Mouse (Mus musculus): Measurements from ENCODE around the gene Keap1. TPM values are rescaled to one million over a fixed set of nuclear protein-coding genes. Genes with fewer than 3 reads are reported as not detected.

Gene Keap1
- polyA plus RNA-seq, 1 experiment from 2014 or later: 68.2 TPM

GRCm38 (mm10) chr9:21239465-21239848 is 296 bp upstream of the Keap1 start:
- peaks cover 48% of the 10 kb centered on the region for H3K4me1 ChIP-seq (replicated peaks)
- no peaks in the 10 kb centered on the region; the same call in none of the 2 replicates for H3K36me3 ChIP-seq
- peak overlapping the region; percentile 96 for H3K9ac ChIP-seq
- WGBS: 36% methylated on average over 4 of the region's 4 CpGs
- peak overlapping the region; percentile 66 for H3K4me2 ChIP-seq
- ATAC-seq (ENCODE audit: low FRiP score, low read depth): no peak
- no peaks in the 10 kb centered on the region for H3K9me3 ChIP-seq
- peak overlapping the region; percentile 87; the same call in 1 of the 2 replicates for H3K27ac ChIP-seq (replicated peaks)
- peaks cover 23% of the 10 kb centered on the region for H3K27me3 ChIP-seq
- H3K4me3 ChIP-seq: peak overlapping the region; percentile 72

DNA sequence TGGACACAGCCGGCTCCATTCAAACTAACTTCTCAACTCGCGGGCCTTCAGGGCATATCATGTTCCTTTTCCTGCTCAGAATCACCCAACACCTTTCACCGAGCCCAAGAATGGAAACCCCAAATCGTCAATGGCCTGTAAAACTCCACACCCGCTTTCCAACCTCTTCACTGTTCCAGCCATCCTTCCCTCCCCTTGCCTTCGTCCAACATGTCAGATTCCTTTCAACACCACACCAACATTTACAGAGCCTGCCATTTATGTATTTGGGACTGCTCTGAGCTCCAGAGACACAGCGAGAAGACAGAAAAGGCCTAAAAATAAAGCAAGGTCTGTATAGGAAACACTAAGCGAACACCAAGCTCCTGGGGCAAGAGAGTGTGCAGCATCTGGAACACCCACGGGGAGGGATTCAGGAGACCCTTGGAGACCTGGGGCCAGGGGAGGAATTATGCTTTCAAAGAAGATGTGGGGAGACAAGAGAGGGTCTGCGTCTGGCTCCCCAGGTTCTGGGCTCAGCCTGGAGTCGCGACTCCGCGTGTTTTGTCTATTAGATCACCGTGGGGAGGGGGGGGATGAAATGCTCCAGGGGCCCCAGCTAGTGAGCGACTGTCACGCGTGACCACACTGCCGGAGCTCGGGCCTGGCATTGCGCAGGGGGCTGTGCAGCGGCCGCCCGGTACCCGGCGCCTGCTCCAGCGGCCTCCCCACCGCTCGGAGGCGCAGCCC is 993 bp downstream of the Keap1 start:
- no peak; the same call in 1 of the 2 replicates for ATAC-seq (ENCODE audit: low FRiP score, low read depth)
- H3K36me3 ChIP-seq: peaks cover 7% of the 10 kb centered on the region
- peak overlapping the region; percentile 87 for H3K27ac ChIP-seq (replicated peaks)
- no peaks in the 10 kb centered on the region for H3K9me3 ChIP-seq
- WGBS: 2% methylated on average over 31 of the region's 31 CpGs
- peak overlapping the region; percentile 72 for H3K4me3 ChIP-seq
- peaks cover 11% of the 10 kb centered on the region for H3K27me3 ChIP-seq
- H3K4me2 ChIP-seq: peak overlapping the region; percentile 66
- H3K9ac ChIP-seq: peak overlapping the region; percentile 96
- peaks cover 36% of the 10 kb centered on the region for H3K4me1 ChIP-seq (replicated peaks)

GRCm38 (mm10) chr9:21237368-21238003 is 1.7 kb downstream of the Keap1 start:
- Histone ChIP-seq H3K9me3 (no peaks in the 10 kb centered on the region), H3K4me2 (peak overlapping the region; percentile 66), H3K4me1 (replicated peaks) (peaks cover 36% of the 10 kb centered on the region), H3K4me3 (peak overlapping the region; percentile 72), H3K27ac (replicated peaks) (peak overlapping the region; percentile 87), H3K9ac (peak overlapping the region; percentile 96), H3K27me3 (peaks cover 5% of the 10 kb centered on the region; the same call in 1 of the 2 replicates), H3K36me3 (peaks cover 14% of the 10 kb centered on the region)
- WGBS: 14% methylated on average over 19 of the region's 19 CpGs
- peak; percentile 17; the same call in 1 of the 2 replicates for ATAC-seq (ENCODE audit: low FRiP score, low read depth)

- H3K9ac ChIP-seq: peak overlapping the region; percentile 96
- peak overlapping the region; percentile 72 for H3K4me3 ChIP-seq
- H3K36me3 ChIP-seq: peaks cover 15% of the 10 kb centered on the region
- peak overlapping the region; percentile 87; the same call in 1 of the 2 replicates for H3K27ac ChIP-seq (replicated peaks)
- peaks cover 36% of the 10 kb centered on the region for H3K4me1 ChIP-seq (replicated peaks)
- H3K9me3 ChIP-seq: no peaks in the 10 kb centered on the region
- 75% methylated on average over 25 of the region's 25 CpGs for WGBS
- ATAC-seq (ENCODE audit: low FRiP score, low read depth): no peak
- H3K4me2 ChIP-seq: peak overlapping the region; percentile 66
- H3K27me3 ChIP-seq: 0 out of 2 replicates have a peak, but pooled peaks cover 1% of the 10 kb centered on the region
Observed at GRCm38 (mm10) chr9:21236991-21237367, 2.2 kb downstream of the Keap1 start.

- H3K27ac ChIP-seq (replicated peaks): no peak overlapping the region
- 82% methylated on average over 4 of the region's 4 CpGs for WGBS
- H3K4me1 ChIP-seq (replicated peaks): peaks cover 36% of the 10 kb centered on the region
- no peak overlapping the region for H3K4me2 ChIP-seq
- H3K4me3 ChIP-seq: no peak overlapping the region
- ATAC-seq (ENCODE audit: low FRiP score, low read depth): no peak
- H3K27me3 ChIP-seq: no peaks in the 10 kb centered on the region
- no peak overlapping the region for H3K9ac ChIP-seq
- no peaks in the 10 kb centered on the region for H3K9me3 ChIP-seq
- H3K36me3 ChIP-seq: peaks cover 30% of the 10 kb centered on the region
Observed at GRCm38 (mm10) chr9:21235341-21235740, 3.8 kb downstream of the Keap1 start.

DNA sequence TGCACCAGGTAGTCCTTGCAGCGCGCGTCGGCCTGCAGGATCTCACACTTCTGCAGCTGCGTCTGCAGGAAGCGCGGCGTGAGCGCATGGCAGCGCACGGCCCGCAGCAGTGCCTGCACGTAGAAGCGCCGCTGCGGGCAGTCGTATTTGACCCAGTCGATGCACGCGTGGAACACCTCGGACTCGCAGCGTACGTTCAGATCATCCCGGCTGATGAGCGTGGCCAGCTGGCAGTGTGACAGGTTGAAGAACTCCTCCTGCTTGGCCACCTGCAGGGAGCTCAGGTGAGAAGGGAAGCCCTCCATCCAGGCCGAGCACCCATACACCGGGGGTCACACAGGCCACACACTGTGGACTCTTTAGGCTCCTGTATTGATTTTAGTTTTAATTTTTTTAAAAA is 5.4 kb downstream of the Keap1 start:
- no peak for ATAC-seq (ENCODE audit: low FRiP score, low read depth)
- 79% methylated on average over 28 of the region's 28 CpGs for WGBS

DNA sequence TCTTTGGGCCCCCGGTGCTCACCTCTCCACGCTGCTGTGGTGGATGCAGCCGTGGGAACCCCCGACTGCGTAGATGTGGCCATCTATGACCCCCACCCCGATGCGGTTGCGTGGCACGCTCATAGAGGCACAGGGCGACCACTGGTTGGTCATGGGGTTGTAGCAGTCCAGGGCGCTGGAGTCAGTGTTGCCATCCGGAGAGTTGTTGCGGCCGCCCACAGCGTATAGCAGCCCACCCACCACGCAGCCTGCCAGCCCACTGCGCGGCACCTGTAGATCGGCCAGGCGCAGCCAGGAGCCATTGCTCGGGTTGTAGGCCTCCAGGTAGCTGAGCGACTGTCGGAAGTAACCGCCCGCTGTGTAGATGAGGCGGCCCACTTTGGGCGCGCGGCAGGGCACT is 5.8 kb downstream of the Keap1 start:
- Histone ChIP-seq H3K27me3 (no peaks in the 10 kb centered on the region), H3K9me3 (no peaks in the 10 kb centered on the region), H3K4me1 (replicated peaks) (peaks cover 28% of the 10 kb centered on the region), H3K27ac (replicated peaks) (no peak overlapping the region), H3K4me3 (no peak overlapping the region), H3K4me2 (no peak overlapping the region), H3K9ac (no peak overlapping the region), H3K36me3 (peaks cover 40% of the 10 kb centered on the region)
- WGBS: 91% methylated on average over 29 of the region's 29 CpGs
- no peak for ATAC-seq (ENCODE audit: low FRiP score, low read depth)

More for the DNA sequence above, 5.4 kb downstream of the Keap1 start:
- peaks cover 28% of the 10 kb centered on the region for H3K4me1 ChIP-seq (replicated peaks)
- H3K4me2 ChIP-seq: no peak overlapping the region
- H3K27me3 ChIP-seq: no peaks in the 10 kb centered on the region
- no peaks in the 10 kb centered on the region for H3K9me3 ChIP-seq
- peaks cover 40% of the 10 kb centered on the region for H3K36me3 ChIP-seq
- no peak overlapping the region for H3K9ac ChIP-seq
- H3K27ac ChIP-seq (replicated peaks): no peak overlapping the region
- H3K4me3 ChIP-seq: no peak overlapping the region

GRCm38 (mm10) chr9:21232867-21233266 is 6.3 kb downstream of the Keap1 start:
- ATAC-seq (ENCODE audit: low FRiP score, low read depth): no peak
- Histone ChIP-seq H3K27me3 (no peaks in the 10 kb centered on the region), H3K9ac (no peak overlapping the region), H3K9me3 (no peaks in the 10 kb centered on the region), H3K27ac (replicated peaks) (no peak overlapping the region), H3K4me2 (no peak overlapping the region), H3K4me1 (replicated peaks) (peaks cover 28% of the 10 kb centered on the region), H3K4me3 (no peak overlapping the region), H3K36me3 (peaks cover 40% of the 10 kb centered on the region)
- WGBS: 91% methylated on average over 5 of the region's 5 CpGs

DNA sequence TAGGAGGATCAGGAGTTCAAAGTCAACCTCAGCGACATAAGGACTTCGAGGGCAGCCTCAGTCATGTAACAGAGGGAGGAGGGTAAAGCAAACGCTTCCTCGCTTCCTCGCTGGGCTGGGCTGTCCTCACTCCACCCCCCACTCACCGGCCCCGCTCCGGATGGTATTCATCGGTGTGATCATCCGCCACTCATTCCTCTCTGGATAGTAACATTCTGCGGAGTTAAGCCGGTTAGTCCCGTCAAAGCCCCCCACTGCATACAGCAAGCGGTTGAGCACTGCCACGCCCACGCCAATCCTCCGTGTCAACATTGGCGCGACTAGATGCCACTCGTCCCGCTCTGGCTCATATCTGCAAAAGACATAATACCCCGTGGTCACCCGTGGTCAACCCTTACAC is 7.6 kb downstream of the Keap1 start:
- H3K4me2 ChIP-seq: no peak overlapping the region
- H3K36me3 ChIP-seq: peaks cover 40% of the 10 kb centered on the region
- no peaks in the 10 kb centered on the region for H3K9me3 ChIP-seq
- peaks cover 25% of the 10 kb centered on the region for H3K4me1 ChIP-seq (replicated peaks)
- no peak overlapping the region for H3K27ac ChIP-seq (replicated peaks)
- H3K9ac ChIP-seq: no peak overlapping the region
- no peak overlapping the region for H3K4me3 ChIP-seq
- H3K27me3 ChIP-seq: no peaks in the 10 kb centered on the region
- ATAC-seq (ENCODE audit: low FRiP score, low read depth): no peak
- WGBS: 59% methylated on average over 23 of the region's 23 CpGs

GRCm38 (mm10) chr9:21227342-21227741 is 11.8 kb downstream of the Keap1 start:
- Histone ChIP-seq H3K9ac (peak overlapping the region; percentile 40), H3K27me3 (no peaks in the 10 kb centered on the region), H3K4me3 (peak overlapping the region; percentile 32), H3K9me3 (no peaks in the 10 kb centered on the region), H3K36me3 (peaks cover 25% of the 10 kb centered on the region), H3K4me1 (replicated peaks) (peaks cover 15% of the 10 kb centered on the region), H3K27ac (replicated peaks) (peak overlapping the region; percentile 18; the same call in 1 of the 2 replicates), H3K4me2 (peak overlapping the region; percentile 55)
- peak; percentile 57; the same call in 1 of the 2 replicates for ATAC-seq (ENCODE audit: low FRiP score, low read depth)
- WGBS: 14% methylated on average over 16 of the region's 16 CpGs

DNA sequence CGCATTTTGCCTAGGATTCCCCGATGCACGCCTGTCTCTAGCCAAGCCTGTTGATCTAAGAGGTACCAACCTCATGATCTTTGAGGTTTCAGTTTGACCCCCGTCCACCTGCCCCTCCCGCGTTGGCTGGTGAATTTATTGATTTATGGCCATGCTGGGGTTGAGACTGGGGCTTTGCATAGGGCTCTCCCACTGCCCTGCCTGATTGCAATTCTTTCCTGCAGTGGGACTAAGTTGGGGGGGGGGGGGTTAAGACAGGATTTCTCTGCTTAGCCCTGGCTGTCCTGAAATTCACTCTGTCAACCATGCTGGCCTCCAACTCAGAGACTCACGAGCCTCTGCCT is 13.8 kb downstream of the Keap1 start:
- Histone ChIP-seq H3K4me3 (peak overlapping the region; percentile 24), H3K27ac (replicated peaks) (no peak overlapping the region)
- no peak for ATAC-seq (ENCODE audit: low FRiP score, low read depth)

More for the DNA sequence above, 13.8 kb downstream of the Keap1 start:
- Histone ChIP-seq H3K36me3 (peaks cover 11% of the 10 kb centered on the region), H3K27me3 (no peaks in the 10 kb centered on the region), H3K9me3 (no peaks in the 10 kb centered on the region), H3K4me1 (replicated peaks) (peaks cover 23% of the 10 kb centered on the region), H3K9ac (no peak overlapping the region), H3K4me2 (peak overlapping the region; percentile 51)
- 14% methylated on average over 7 of the region's 7 CpGs for WGBS

Measured in hindbrain, embryonic 15.5 days (tissue).